Mouse (Mus musculus) C2C12 (cell line): ENCODE measurements around the gene Fam19a5.

Experiments
- CEBPB ChIP-seq: IDR thresholded peaks from one replicate; pipeline ENCODE4 v1.6.1; 2011; ENCODE audit warnings: low read depth, mild to moderate bottlenecking, control low read depth, moderate library complexity
- CTCF ChIP-seq: IDR thresholded peaks from one replicate; pipeline ENCODE4 v1.5.1; 2011; ENCODE audit not compliant: control insufficient read depth, insufficient read depth, insufficient read length
- MAX ChIP-seq: IDR thresholded peaks from one replicate; pipeline ENCODE4 v1.6.1; 2011; ENCODE audit warnings: mild to moderate bottlenecking, control low read depth
- MYOD1 ChIP-seq: IDR thresholded peaks from one replicate; pipeline ENCODE4 v1.6.1; 2011; ENCODE audit warnings: low read depth; ENCODE audit not compliant: control insufficient read depth, insufficient read length
- MYOG ChIP-seq: IDR thresholded peaks from one replicate; pipeline ENCODE4 v1.6.1; 2011; ENCODE audit not compliant: control insufficient read depth, insufficient read length; ENCODE audit errors: extremely low read depth
- USF1 ChIP-seq: IDR thresholded peaks from one replicate; pipeline ENCODE4 v1.6.1; 2011; ENCODE audit warnings: low read depth, mild to moderate bottlenecking, control low read depth, moderate library complexity

DNA sequence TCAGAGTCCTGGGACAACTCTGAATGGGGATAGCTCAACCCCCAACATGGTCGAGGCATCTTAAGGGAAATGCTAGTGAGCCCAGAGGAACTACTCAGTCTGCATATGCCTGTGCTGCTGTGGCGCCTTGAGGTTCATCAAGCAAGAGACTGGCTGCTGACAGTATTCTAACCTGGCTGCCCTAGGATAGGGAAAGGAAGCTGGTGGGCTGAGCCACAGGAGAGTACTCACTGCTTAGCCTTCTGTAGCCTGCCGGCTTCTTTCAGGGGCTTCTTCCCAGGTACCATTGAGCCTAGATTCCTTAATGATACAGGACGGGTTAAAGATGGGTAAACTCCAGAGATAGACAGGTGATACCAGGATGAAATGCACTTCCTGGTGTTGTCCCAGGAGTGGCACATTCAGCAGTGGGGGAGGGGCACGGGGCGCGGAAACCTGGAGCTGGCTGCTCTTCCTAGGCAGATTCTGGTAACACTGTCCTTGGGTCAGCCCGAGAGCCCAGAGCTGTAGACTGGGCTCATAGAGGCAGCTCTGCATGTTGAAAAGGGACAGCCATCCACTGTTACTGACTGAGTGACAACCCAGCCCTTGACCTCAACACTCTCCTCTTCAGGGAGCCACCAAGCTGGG lies 1.7 kb downstream of the Fam19a5 start:
- TF ChIP-seq CTCF (no peak), MAX (no peak), CEBPB (no peak), USF1 (no peak), MYOD1 (no peak), MYOG (no peak)
